Mouse (Mus musculus) E14TG2a.4 (cell line): ENCODE results near the gene Nsd1.

Experiments
- CTCF ChIP-seq: conservative IDR thresholded peaks from 2 replicates; pipeline ENCODE4 v1.5.1; 2014; ENCODE audit warnings: low read length
- POU5F1 ChIP-seq: IDR thresholded peaks from 2 replicates; pipeline ENCODE4 v1.6.1; 2014; ENCODE audit warnings: low read length, borderline replicate concordance

GRCm38 (mm10) chr13:55252820-55253219 lies 43.2 kb downstream of the Nsd1 start:
- TF ChIP-seq CTCF, result no peak
- no peak for TF ChIP-seq POU5F1
